Comparison of ENCODE assay signal across 21 mouse cellular contexts in the genomic region with DNA sequence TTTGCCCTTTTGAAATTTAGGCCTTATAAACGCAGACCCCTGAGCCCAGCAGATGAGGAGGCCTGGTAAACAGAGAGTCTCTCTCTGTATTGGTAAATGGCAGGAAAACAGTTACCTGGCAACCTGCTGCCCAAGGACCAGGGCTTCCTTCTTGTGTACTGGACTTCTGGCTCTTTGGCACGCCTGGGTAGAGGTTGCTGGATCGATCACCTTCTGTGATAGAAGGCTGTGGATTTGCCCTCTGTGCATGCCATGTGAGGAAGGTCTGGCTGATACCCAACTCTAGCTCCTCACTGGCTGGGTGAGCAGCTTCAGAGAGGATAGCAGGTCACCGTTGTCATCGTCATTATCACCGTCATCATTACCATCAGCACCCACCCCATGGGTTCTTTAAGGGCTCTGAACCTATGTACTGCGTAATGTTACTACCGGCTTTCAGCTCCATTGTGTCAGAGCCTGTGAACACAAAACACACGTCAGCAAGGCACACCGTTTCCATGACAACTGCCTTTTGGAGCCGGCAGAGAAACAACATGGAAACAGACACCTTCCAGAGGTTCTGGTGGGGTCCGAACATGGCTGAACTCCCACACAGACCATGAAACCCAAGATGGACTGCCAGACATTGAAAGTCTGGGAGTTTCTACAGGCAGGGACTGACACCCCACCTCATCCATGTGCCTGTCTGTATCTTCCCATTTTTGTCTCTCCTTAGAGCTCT.
A peak's percentile ranks its signal among the peaks of the same experiment; 100 is the strongest.
DNase-seq lines count a peak whose midpoint lies in the region; ATAC-seq and TF ChIP-seq lines count a peak whose summit lies in the region.
"Had no signal": no experiment of that assay in that cellular context is flagged by ENCODE, and none has a peak within 500 bp of the region (broad histone marks: within the 10 kb centered on the region; RNA-seq: fewer than 3 reads in every experiment).

No protein-coding gene starts in this region.

- TF ChIP-seq EP300 in liver, postnatal 0 days (IDR thresholded peaks at IDR 0.05; ENCODE audit: low read depth), result no peak

- H3K4me3 ChIP-seq in forebrain, embryonic 10.5 days, result no peak overlapping the region
- H3K4me3 ChIP-seq in forebrain, embryonic 15.5 days, result no peak overlapping the region
- no peak overlapping the region for H3K4me3 ChIP-seq in kidney, embryonic 14.5 days (ENCODE audit: low read length)
- no peak overlapping the region for H3K4me3 ChIP-seq in midbrain, embryonic 13.5 days (replicated peaks)
- H3K4me3 ChIP-seq in midbrain, embryonic 11.5 days (ENCODE audit: low read depth, low read length), result no peak overlapping the region
- no peak overlapping the region for H3K4me3 ChIP-seq in liver, postnatal 0 days (ENCODE audit: low read depth, low read length)
- H3K4me3 ChIP-seq: embryonic facial prominence, embryonic 12.5 days; erythroblast, embryonic 14.5 days; limb, embryonic 12.5 days; neural tube, embryonic 13.5 days had no signal

- ATAC-seq in forebrain, embryonic 15.5 days (replicated peaks), result no peak
- ATAC-seq in kidney, embryonic 14.5 days (ENCODE audit: low FRiP score, low TSS enrichment), result peak; percentile 28; the same call in 1 of the 2 replicates
- ATAC-seq in midbrain, embryonic 13.5 days, result no peak
- ATAC-seq in midbrain, embryonic 11.5 days (ENCODE audit: low FRiP score), result no peak
- ATAC-seq in liver, postnatal 0 days, result 0 out of 2 replicates have a peak, but pooled peaks have one; percentile 10
- ATAC-seq: intestine, postnatal 0 days had no signal

- H3K4me1 ChIP-seq in forebrain, embryonic 10.5 days, result peaks cover 17% of the 10 kb centered on the region
- H3K4me1 ChIP-seq in forebrain, embryonic 15.5 days, result peaks cover 10% of the 10 kb centered on the region
- peaks cover 29% of the 10 kb centered on the region for H3K4me1 ChIP-seq in kidney, embryonic 14.5 days (ENCODE audit: control insufficient read depth, insufficient read depth, low read length)
- peaks cover 10% of the 10 kb centered on the region for H3K4me1 ChIP-seq in midbrain, embryonic 13.5 days (replicated peaks)
- no peaks in the 10 kb centered on the region for H3K4me1 ChIP-seq in midbrain, embryonic 11.5 days (ENCODE audit: control insufficient read depth, insufficient read depth, low read length)
- peaks cover 37% of the 10 kb centered on the region for H3K4me1 ChIP-seq in liver, postnatal 0 days (ENCODE audit: insufficient read depth)

- H3K36me3 ChIP-seq in forebrain, embryonic 10.5 days (replicated peaks), result peaks cover 4% of the 10 kb centered on the region; the same call in 1 of the 2 replicates
- H3K36me3 ChIP-seq in forebrain, embryonic 15.5 days, result no peaks in the 10 kb centered on the region
- no peaks in the 10 kb centered on the region for H3K36me3 ChIP-seq in kidney, embryonic 14.5 days (ENCODE audit: control insufficient read depth, insufficient read depth, low read length)
- H3K36me3 ChIP-seq in midbrain, embryonic 13.5 days, result no peaks in the 10 kb centered on the region
- no peaks in the 10 kb centered on the region for H3K36me3 ChIP-seq in midbrain, embryonic 11.5 days (ENCODE audit: control insufficient read depth, insufficient read depth, low read length)
- H3K36me3 ChIP-seq in liver, postnatal 0 days (replicated peaks; ENCODE audit: insufficient read depth, low read length), result peaks cover 7% of the 10 kb centered on the region
- H3K36me3 ChIP-seq: embryonic facial prominence, embryonic 12.5 days; limb, embryonic 12.5 days; neural tube, embryonic 13.5 days had no signal

- H3K27me3 ChIP-seq in forebrain, embryonic 10.5 days (ENCODE audit: poor library complexity, severe bottlenecking), result no peaks in the 10 kb centered on the region
- no peaks in the 10 kb centered on the region for H3K27me3 ChIP-seq in forebrain, embryonic 15.5 days
- no peaks in the 10 kb centered on the region for H3K27me3 ChIP-seq in kidney, embryonic 14.5 days (ENCODE audit: control insufficient read depth, insufficient read depth, low read length)
- H3K27me3 ChIP-seq in midbrain, embryonic 13.5 days, result no peaks in the 10 kb centered on the region
- no peaks in the 10 kb centered on the region for H3K27me3 ChIP-seq in midbrain, embryonic 11.5 days (ENCODE audit: control insufficient read depth, insufficient read depth, low read length)
- H3K27me3 ChIP-seq in liver, postnatal 0 days (ENCODE audit: insufficient read depth, low read length), result no peaks in the 10 kb centered on the region
- H3K27me3 ChIP-seq: embryonic facial prominence, embryonic 12.5 days; limb, embryonic 12.5 days; neural tube, embryonic 13.5 days had no signal

- DNase-seq in forebrain, embryonic 10.5 days (ENCODE audit: extremely low spot score, low spot score), result no peak
- DNase-seq in kidney, adult 11 months, result no peak
- DNase-seq in midbrain, embryonic 11.5 days (ENCODE audit: low spot score, missing footprints), result no peak
- DNase-seq in liver, postnatal 0 days, result no peak
- no peak for DNase-seq in ovary, postnatal 36 days (ENCODE audit: low spot score)
- DNase-seq: adrenal gland, adult 8-10 months; cerebellum, adult 9-11 months; gastrocnemius, postnatal 10 days; heart, adult 11 months; heart, postnatal 4 days; lung, adult 18-20 months; lung, postnatal 14 days; thymus, postnatal 36 days had no signal

- no peak overlapping the region for H3K9ac ChIP-seq in forebrain, embryonic 15.5 days (replicated peaks)
- no peak overlapping the region for H3K9ac ChIP-seq in kidney, embryonic 14.5 days (ENCODE audit: low read depth, low read length)
- no peak overlapping the region for H3K9ac ChIP-seq in midbrain, embryonic 13.5 days (replicated peaks)
- no peak overlapping the region for H3K9ac ChIP-seq in midbrain, embryonic 11.5 days (ENCODE audit: low read length)
- no peak overlapping the region for H3K9ac ChIP-seq in liver, postnatal 0 days (replicated peaks)
- H3K9ac ChIP-seq: embryonic facial prominence, embryonic 12.5 days; limb, embryonic 12.5 days; neural tube, embryonic 13.5 days had no signal

- WGBS in forebrain, embryonic 10.5 days, result 82% methylated on average over 12 of the region's 12 CpGs
- 73% methylated on average over 12 of the region's 12 CpGs for WGBS in forebrain, embryonic 15.5 days
- WGBS in kidney, embryonic 14.5 days, result 60% methylated on average over 12 of the region's 12 CpGs
- WGBS in midbrain, embryonic 13.5 days, result 76% methylated on average over 12 of the region's 12 CpGs
- WGBS in midbrain, embryonic 11.5 days, result 80% methylated on average over 12 of the region's 12 CpGs
- WGBS in liver, postnatal 0 days (ENCODE audit: insufficient replicate concordance), result 76% methylated on average over 12 of the region's 12 CpGs

- no peak for TF ChIP-seq CTCF in liver, postnatal 0 days (IDR thresholded peaks at IDR 0.05; ENCODE audit: low read depth)

- H3K9me3 ChIP-seq in forebrain, embryonic 10.5 days, result no peaks in the 10 kb centered on the region
- no peaks in the 10 kb centered on the region for H3K9me3 ChIP-seq in forebrain, embryonic 15.5 days
- H3K9me3 ChIP-seq in kidney, embryonic 14.5 days (ENCODE audit: control insufficient read depth, low read length), result no peaks in the 10 kb centered on the region
- H3K9me3 ChIP-seq in midbrain, embryonic 13.5 days, result no peaks in the 10 kb centered on the region; the same call in 1 of the 2 replicates
- no peaks in the 10 kb centered on the region for H3K9me3 ChIP-seq in midbrain, embryonic 11.5 days (ENCODE audit: control insufficient read depth, low read length)
- H3K9me3 ChIP-seq in liver, postnatal 0 days (ENCODE audit: low read length), result no peaks in the 10 kb centered on the region
- H3K9me3 ChIP-seq: embryonic facial prominence, embryonic 12.5 days; limb, embryonic 12.5 days; neural tube, embryonic 13.5 days had no signal

- H3K4me2 ChIP-seq in forebrain, embryonic 15.5 days (replicated peaks), result no peak overlapping the region
- no peak overlapping the region for H3K4me2 ChIP-seq in kidney, embryonic 14.5 days (replicated peaks; ENCODE audit: low read depth, low read length)
- H3K4me2 ChIP-seq in midbrain, embryonic 13.5 days (replicated peaks), result no peak overlapping the region
- H3K4me2 ChIP-seq in midbrain, embryonic 11.5 days, result no peak overlapping the region
- H3K4me2 ChIP-seq in liver, postnatal 0 days (ENCODE audit: low read depth, low read length), result no peak overlapping the region
- H3K4me2 ChIP-seq: embryonic facial prominence, embryonic 12.5 days; limb, embryonic 12.5 days; neural tube, embryonic 13.5 days had no signal

- peak overlapping the region; percentile 35; the same call in 1 of the 2 replicates for H3K27ac ChIP-seq in forebrain, embryonic 10.5 days
- no peak overlapping the region for H3K27ac ChIP-seq in forebrain, embryonic 15.5 days (replicated peaks)
- peak overlapping the region; percentile 30; the same call in 1 of the 2 replicates for H3K27ac ChIP-seq in kidney, embryonic 14.5 days (ENCODE audit: low read depth, low read length)
- 0 out of 2 replicates have a peak overlapping the region, but pooled peaks have one; percentile 11 for H3K27ac ChIP-seq in midbrain, embryonic 13.5 days
- no peak overlapping the region for H3K27ac ChIP-seq in midbrain, embryonic 11.5 days (ENCODE audit: low read depth, low read length)
- 0 out of 2 replicates have a peak overlapping the region, but pooled peaks have one; percentile 34 for H3K27ac ChIP-seq in liver, postnatal 0 days (ENCODE audit: low read depth)
- H3K27ac ChIP-seq: embryonic facial prominence, embryonic 12.5 days; limb, embryonic 12.5 days; neural tube, embryonic 13.5 days had no signal

Comparison
In these comparisons a context has a peak if more than half of its experiments do, and no peak if none do; other contexts are left out.
1. H3K27ac ChIP-seq: peak in forebrain, embryonic 10.5 days (single experiment), kidney, embryonic 14.5 days (single experiment), midbrain, embryonic 13.5 days (single experiment) and liver, postnatal 0 days (single experiment); none in forebrain, embryonic 15.5 days (single experiment) and midbrain, embryonic 11.5 days (single experiment).
2. ATAC-seq: peak in kidney, embryonic 14.5 days (single experiment) and liver, postnatal 0 days (single experiment); none in forebrain, embryonic 15.5 days (single experiment), midbrain, embryonic 13.5 days (single experiment) and midbrain, embryonic 11.5 days (single experiment).